Mouse (Mus musculus) bone marrow, adult 2 months (tissue): ENCODE data around the gene A730049H05Rik.

Experiments
- CTCF ChIP-seq: fragments of 200-500 bp; IDR thresholded peaks from 2 replicates; pipeline ENCODE4 v1.5.1; 2011; ENCODE audit warnings: low read length, control low read depth; ENCODE audit not compliant: control insufficient read depth, insufficient read depth
- POLR2A ChIP-seq: fragments of 200-500 bp; IDR thresholded peaks from 2 replicates; pipeline ENCODE4 v1.6.1; 2011; ENCODE audit warnings: low read depth, mild to moderate bottlenecking, control low read depth, low read length, borderline replicate concordance; ENCODE audit not compliant: control insufficient read depth

DNA sequence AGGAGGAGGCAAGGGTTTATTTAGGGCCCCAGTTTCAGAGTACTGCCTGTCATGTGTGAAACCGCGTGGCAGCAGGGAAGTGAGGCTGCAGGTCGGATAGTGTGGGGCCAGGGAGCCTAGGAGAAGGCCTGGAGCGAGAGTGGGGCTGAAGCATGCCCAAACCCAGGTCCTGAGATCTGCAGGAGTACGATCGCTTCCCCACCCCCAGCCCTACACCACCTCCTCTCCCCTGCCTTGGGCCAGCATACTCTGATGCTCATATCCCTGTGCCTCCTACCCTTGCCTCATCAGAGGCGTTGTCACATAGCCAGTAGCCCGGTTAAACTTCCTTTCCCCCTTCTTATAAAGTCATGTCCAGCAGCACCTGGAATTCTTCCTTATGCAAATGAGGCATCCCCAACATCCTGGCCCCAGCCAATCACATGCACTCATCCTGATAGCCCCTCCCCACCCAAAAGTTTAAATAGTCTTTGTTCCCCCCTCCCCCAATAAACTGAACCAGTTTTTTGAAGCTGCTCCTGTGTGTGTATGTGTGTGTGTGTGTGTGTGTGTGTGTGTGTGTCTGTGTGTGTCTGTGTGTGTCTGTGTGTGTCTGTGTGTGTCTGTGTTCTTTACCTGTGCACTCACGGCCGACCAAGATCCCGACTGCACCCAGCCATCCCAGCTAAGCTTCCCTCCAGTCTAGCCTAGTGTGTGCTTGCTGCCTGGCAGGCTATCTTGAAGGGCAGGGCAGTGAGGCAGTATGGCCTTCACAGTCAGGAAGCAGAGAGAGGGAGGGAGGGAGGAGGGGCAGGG is 36.9 kb upstream of the A730049H05Rik start:
- no peak for TF ChIP-seq CTCF
- TF ChIP-seq POLR2A, result no peak
